Mouse (Mus musculus) megakaryocyte, embryonic 14.5 days (primary cell): ENCODE data around the gene Nkd1. TPM values are rescaled to one million over a fixed set of nuclear protein-coding genes. Genes with fewer than 3 reads are reported as not detected.
A peak's percentile ranks its signal among the peaks of the same experiment; 100 is the strongest.

ENCODE experiments used
- H3K27me3 ChIP-seq: replicated peaks from 2 replicates; pipeline ENCODE3; 2012; ENCODE audit warnings: inconsistent platforms
- H3K36me3 ChIP-seq: replicated peaks from 2 replicates; pipeline ENCODE3; 2012; ENCODE audit warnings: low read length, inconsistent platforms, mixed read lengths
- H3K4me1 ChIP-seq: 2 replicates; pipeline ENCODE4 v1.6.1; 2012; ENCODE audit warnings: inconsistent platforms
- H3K4me3 ChIP-seq: replicated peaks from 2 replicates; pipeline ENCODE3; 2012; ENCODE audit warnings: moderate library complexity, mild to moderate bottlenecking, inconsistent platforms
- H3K9me3 ChIP-seq: 2 replicates; pipeline ENCODE4 v1.6.1; 2012; ENCODE audit warnings: inconsistent platforms
- FLI1 ChIP-seq: IDR thresholded peaks from 2 replicates; pipeline ENCODE4 v1.6.1; 2012; ENCODE audit warnings: low read length, inconsistent platforms, mixed read lengths
- GATA1 ChIP-seq: IDR thresholded peaks from 3 replicates; pipeline ENCODE4 v1.6.1; 2012; ENCODE audit warnings: mixed read lengths, low read length, inconsistent platforms, borderline replicate concordance
- polyA plus RNA-seq: library from polyadenylated mRNA; stranded (reverse); fragments of >175 nt; gene quantifications from 2 replicates; pipeline ENCODE4 v1.2.3, GENCODE M21; 2012; ENCODE audit warnings: low replicate concordance; ENCODE audit not compliant: insufficient read depth

Nkd1 gene
- polyA plus RNA-seq, 1 experiment, result 1.3 TPM

DNA sequence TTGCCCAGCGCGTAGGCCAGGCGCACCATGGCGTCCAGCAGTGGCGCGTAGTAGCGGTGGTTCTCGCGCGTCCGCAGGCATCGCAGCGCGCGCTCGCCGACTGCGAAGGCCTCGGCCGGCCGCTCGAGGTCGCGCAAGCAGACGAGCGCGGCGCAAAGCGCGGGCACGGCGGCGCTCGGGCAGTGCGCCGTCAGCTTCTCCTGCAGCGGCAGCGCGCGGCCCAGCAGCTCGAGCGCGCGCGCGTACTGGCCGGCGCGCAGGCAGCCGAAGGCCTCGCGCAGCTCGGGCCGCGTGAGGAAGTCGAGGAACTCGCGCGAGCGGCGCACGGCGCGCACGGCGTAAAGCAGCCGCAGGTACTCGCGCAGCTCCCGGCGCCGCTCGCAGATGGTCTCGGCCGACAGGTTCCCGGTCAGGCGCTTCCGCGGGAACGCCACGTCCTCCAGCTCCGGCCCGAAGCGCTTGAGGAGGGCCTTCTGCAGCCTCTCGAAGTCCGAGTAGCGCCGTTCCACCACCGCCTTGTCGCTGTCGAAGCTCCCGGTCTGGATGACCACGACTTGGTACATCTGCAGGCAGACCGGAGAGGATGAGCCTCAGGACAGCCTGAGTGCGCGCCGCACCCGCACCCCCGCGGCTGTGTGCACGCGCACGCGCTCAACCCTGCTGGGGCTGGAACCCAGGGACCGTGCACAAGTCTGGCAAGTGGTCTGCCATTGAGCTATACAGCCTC lies 106.3 kb downstream of the Nkd1 start:
- Histone ChIP-seq H3K4me1 (peaks cover 37% of the 10 kb centered on the region), H3K4me3 (peak overlapping the region; percentile 87), H3K9me3 (peaks cover 10% of the 10 kb centered on the region), H3K36me3 (peaks cover 40% of the 10 kb centered on the region), H3K27me3 (peaks cover 74% of the 10 kb centered on the region)
- TF ChIP-seq FLI1 (no peak), GATA1 (no peak)

DNA sequence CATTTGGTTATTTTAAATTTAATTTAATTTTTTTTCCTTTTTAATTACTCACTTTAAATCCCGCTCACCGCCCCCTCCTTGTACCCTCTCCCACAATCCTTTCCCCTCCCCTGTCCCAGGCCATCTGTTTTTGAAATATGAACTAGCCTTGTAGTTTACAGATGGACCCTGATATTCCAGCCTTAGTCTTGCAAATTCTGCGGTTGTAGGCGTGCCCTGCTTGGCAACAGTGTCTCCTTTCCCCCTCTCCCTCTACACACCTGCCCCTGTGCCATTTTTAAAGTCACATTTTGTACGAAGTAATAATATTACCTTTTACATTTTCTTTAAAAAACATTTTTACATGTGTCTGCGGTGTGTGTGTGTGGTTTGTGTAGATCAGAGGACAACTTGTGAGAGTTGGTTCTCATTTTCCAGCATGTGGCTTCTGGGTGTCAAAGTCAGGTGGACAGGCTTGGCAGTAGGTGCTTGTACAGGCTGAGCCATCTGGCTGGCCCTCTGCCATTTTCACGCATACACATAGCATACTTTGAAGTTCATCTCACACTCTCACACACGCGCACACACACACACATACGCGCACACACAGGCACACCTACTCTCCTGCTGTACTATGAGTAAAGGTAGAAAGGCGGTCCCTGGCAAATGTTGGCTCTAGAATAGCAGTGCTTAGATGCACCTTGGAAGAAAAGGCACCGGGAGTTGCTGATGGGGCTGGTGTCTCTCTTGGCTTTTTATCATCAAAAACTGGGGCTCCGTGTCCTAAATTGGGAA lies 107.0 kb downstream of the Nkd1 start:
- H3K9me3 ChIP-seq, result peaks cover 10% of the 10 kb centered on the region
- H3K36me3 ChIP-seq, result peaks cover 40% of the 10 kb centered on the region
- TF ChIP-seq FLI1, result no peak
- peak overlapping the region; percentile 38 for H3K4me3 ChIP-seq
- H3K27me3 ChIP-seq, result peaks cover 69% of the 10 kb centered on the region
- peaks cover 42% of the 10 kb centered on the region for H3K4me1 ChIP-seq

DNA sequence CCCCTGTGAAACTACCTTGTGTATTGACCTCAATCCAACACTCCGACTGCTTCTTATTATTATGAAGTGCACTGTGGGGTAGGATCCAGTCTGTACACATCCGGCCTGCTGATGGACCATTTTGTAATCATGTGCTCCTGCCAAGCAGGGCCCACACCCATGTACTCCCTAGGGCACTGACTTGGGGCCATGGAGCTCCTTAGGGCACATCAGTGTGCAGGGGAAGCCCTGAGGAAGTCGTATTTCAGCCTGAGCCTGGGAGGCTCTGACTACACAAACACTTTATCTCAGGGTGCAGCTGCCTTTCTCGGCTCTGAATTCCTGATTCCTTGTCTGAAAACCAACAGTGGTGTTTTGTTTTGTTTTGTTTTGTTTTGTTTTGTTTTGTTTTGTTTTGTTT lies 109.1 kb downstream of the Nkd1 start:
- TF ChIP-seq FLI1 (no peak), GATA1 (no peak)
- Histone ChIP-seq H3K4me3 (no peak overlapping the region), H3K27me3 (peaks cover 55% of the 10 kb centered on the region), H3K9me3 (peaks cover 10% of the 10 kb centered on the region), H3K36me3 (peaks cover 40% of the 10 kb centered on the region), H3K4me1 (peaks cover 53% of the 10 kb centered on the region)

DNA sequence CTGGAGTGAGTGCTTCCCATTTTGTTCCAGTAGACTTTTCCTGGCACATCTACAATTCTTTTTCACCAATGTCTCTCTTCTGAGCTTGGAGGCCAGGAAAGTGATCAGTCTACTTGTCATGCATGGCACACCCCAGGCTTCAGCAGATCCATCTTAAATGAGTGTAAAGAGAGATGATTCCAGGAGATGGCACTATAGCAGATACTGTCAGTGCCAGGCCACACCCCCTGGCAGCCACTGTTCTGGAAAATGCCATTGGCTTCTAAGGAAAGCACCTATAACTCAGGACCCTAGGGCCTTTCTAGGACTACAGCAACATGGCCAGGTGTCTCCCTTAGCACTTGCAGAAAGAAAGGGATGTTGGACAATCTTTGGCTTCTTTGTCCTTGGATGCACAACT lies 109.9 kb downstream of the Nkd1 start:
- Histone ChIP-seq H3K4me1 (peaks cover 61% of the 10 kb centered on the region), H3K27me3 (peaks cover 52% of the 10 kb centered on the region), H3K36me3 (peaks cover 38% of the 10 kb centered on the region), H3K4me3 (no peak overlapping the region), H3K9me3 (peaks cover 10% of the 10 kb centered on the region)
- TF ChIP-seq GATA1 (no peak), FLI1 (no peak)

DNA sequence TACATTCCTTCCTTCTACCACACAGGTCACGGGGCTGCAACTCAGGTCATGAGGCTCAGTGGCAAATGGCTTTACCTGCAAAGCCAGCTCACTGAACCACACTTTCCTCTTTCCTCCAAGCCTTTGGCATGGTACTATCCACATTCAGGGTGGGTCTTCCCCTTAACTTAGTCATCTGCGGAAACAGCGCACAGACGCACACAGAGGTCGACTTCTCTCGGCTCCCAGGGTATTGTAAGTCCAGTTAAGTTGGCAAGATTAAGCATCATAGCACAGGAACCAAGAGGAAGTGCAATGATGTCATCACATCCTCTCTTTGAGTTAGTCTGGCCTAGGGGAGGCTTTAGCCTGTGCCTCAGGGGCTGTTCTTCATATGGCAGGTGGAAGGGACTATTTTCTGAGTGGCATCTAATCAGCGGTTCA lies 112.2 kb downstream of the Nkd1 start:
- Histone ChIP-seq H3K4me1 (peaks cover 63% of the 10 kb centered on the region), H3K4me3 (peak overlapping the region; percentile 16), H3K9me3 (no peaks in the 10 kb centered on the region), H3K27me3 (peaks cover 47% of the 10 kb centered on the region), H3K36me3 (peaks cover 23% of the 10 kb centered on the region)
- TF ChIP-seq GATA1, result no peak
- TF ChIP-seq FLI1, result no peak

DNA sequence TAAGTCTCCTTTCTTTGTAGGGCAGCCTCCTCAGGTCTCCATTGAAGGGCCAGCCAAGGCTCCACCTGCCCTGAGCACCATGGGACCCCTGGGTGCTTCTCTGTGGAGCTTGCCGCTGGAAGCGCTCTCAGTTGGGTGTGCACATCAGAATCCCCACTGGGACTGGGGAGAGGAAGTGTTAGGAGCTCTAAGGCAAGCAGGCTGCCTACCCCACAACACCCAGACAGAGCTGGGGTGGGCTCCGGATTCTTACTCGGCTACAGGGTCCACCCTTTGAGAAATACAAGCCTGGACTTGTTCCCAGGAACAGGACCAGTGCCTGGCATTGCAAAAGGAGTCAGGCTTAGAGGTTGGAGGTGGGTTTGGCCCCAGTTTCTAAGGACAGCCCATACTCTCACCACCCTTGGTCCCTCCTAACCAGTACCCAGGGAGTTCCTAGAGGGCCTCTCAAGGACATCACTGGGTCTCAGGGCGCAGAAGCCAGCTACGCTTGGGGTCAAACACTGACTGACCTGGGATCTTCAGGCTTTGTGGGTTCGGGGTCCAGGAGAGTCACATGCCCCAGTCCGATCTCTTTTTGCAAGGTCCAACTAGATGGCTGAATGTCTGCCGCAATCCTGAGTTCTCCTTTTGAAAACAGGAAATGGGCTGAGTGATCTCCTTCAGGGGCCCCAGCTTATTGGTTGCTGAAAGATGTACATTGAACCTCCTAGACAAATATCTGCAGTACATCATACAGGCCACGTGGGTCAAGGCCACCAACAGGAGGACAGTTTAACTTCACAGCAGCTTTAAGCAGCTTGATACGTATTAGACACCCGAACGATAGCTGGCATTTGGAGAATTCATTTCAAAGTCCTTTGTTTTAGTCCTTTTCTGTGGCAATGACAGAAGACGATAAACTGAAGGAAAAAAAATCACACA lies 114.6 kb downstream of the Nkd1 start, which contains the start of gene Snx20:
Gene Snx20, minus strand, starts transcription at position 655 of the 924 bp plus-strand sequence.
- Histone ChIP-seq H3K4me1 (peaks cover 57% of the 10 kb centered on the region), H3K36me3 (peaks cover 6% of the 10 kb centered on the region), H3K27me3 (peaks cover 53% of the 10 kb centered on the region), H3K4me3 (peak within 1 kb of the TSS; percentile 89), H3K9me3 (peaks cover under 1% of the 10 kb centered on the region; the same call in 1 of the 2 replicates)
- TF ChIP-seq FLI1 (no peak), GATA1 (no peak)

DNA sequence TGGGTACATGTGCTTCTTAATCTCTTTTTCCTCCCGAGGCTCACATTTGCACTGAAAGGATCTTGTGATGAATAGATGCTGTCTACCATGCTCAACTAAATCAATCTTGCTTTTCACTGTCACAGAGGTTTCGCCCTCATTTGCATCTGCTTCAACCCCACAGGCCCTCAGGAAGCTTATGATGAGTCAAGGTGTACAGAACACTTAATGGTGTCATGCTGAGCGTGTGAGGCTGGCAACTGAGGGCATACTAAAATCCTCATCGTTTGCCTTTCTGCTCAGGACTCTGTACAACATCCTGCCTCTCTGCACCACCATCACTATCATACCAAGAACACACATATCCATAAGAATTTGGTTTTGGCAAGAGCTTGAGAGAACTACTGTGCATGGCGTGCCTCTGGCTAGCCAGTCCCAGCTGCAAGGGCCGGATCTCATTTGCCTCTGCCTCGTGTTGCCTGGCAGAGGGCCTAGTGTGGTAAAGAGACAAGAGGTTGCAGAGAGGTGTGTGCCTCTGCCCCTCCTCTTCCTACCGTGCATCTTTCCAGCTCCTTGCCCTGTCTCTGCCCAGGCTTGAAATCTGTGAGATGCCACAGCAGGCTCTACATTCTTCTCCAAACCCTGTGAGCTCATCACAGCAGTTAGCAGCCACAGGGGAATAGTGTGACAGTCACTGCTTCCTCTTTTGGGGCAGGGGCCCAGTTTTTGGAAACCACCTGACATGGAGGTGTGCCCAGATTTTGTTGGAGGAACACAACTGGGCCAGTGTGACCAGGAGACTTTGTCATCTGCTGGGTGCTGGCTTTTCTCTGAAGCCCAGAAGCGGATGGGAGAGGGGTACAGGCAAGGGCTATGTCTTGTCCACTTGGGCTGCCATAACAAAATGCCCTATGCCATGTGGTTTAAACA lies 116.2 kb downstream of the Nkd1 start:
- H3K4me3 ChIP-seq, result peak overlapping the region; percentile 31
- H3K27me3 ChIP-seq, result peaks cover 50% of the 10 kb centered on the region
- peaks cover 15% of the 10 kb centered on the region for H3K9me3 ChIP-seq
- H3K4me1 ChIP-seq, result peaks cover 41% of the 10 kb centered on the region
- TF ChIP-seq FLI1, result no peak
- H3K36me3 ChIP-seq, result no peaks in the 10 kb centered on the region

DNA sequence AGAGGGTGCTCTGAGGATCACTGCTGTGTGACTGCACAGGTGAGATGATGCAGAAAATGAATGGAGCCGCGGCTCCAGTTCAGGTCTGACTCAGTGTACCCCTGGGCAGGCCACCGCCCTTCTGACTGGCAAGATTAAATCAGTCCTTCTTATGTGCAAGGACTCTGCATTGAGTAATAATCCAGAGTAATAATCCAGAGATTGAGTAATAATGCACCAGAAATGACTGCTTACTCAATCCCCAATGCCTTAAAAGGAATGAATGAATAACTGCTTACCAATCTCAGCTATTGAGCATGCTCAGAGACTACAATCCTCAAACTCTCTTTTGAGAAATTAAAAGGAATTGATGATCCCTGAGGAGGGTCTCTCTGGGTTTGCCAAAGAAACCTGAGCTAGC lies 117.8 kb downstream of the Nkd1 start:
- TF ChIP-seq GATA1 (no peak), FLI1 (no peak)
- peaks cover 29% of the 10 kb centered on the region for H3K4me1 ChIP-seq

More for the DNA sequence above, 117.8 kb downstream of the Nkd1 start:
- Histone ChIP-seq H3K4me3 (no peak overlapping the region), H3K27me3 (peaks cover 48% of the 10 kb centered on the region), H3K9me3 (peaks cover 19% of the 10 kb centered on the region), H3K36me3 (no peaks in the 10 kb centered on the region)
